Mouse (Mus musculus) olfactory bulb, adult 2 months (tissue): Measurements from ENCODE around the gene Apobec3. TPM values are rescaled to one million over a fixed set of nuclear protein-coding genes. Genes with fewer than 3 reads are reported as not detected.
"Not testable (repeated sequence)": the region's sequence is repeated elsewhere in the genome, so short reads cannot be mapped to it uniquely, and the experiment has no call there.

ENCODE experiments used
- H3K27ac ChIP-seq: fragments of 200-500 bp; 2 replicates; pipeline ENCODE4 v1.5.1; 2012; ENCODE audit warnings: low read depth, low read length; ENCODE audit not compliant: insufficient read depth
- H3K4me1 ChIP-seq: fragments of 200-500 bp; 2 replicates; pipeline ENCODE4 v1.6.1; 2012; ENCODE audit warnings: low read length; ENCODE audit not compliant: control insufficient read depth, insufficient read depth
- H3K4me3 ChIP-seq: fragments of 200-500 bp; 2 replicates; pipeline ENCODE4 v1.5.1; 2012; ENCODE audit warnings: mild to moderate bottlenecking, low read depth, low read length, moderate library complexity; ENCODE audit not compliant: insufficient read depth
- CTCF ChIP-seq: fragments of 200-500 bp; IDR thresholded peaks from 2 replicates; pipeline ENCODE4 v1.5.1; 2012; ENCODE audit warnings: low read depth, mild to moderate bottlenecking, low read length, moderate library complexity; ENCODE audit not compliant: insufficient read depth
- POLR2A ChIP-seq: fragments of 200-500 bp; IDR thresholded peaks from 2 replicates; pipeline ENCODE4 v1.6.1; 2012; ENCODE audit warnings: mild to moderate bottlenecking, low read depth, low read length, moderate library complexity; ENCODE audit not compliant: insufficient read depth
- WGBS: fragments of 180-500 bp; shearing (Covaris S2); methylation state at CpG from one replicate; pipeline ENCODE4 v1.1.7; 2018; 5-methylcytosine and 5-hydroxymethylcytosine counted together
- polyA plus RNA-seq: library from polyadenylated mRNA; stranded (reverse); fragments of >200 nt; gene quantifications from 2 replicates; pipeline ENCODE4 v1.2.4, GENCODE M21; 2012; ENCODE audit warnings: low replicate concordance; ENCODE audit not compliant: missing spikeins, insufficient read depth, insufficient read length

The Apobec3 gene
- polyA plus RNA-seq, 1 experiment, result not detected

DNA sequence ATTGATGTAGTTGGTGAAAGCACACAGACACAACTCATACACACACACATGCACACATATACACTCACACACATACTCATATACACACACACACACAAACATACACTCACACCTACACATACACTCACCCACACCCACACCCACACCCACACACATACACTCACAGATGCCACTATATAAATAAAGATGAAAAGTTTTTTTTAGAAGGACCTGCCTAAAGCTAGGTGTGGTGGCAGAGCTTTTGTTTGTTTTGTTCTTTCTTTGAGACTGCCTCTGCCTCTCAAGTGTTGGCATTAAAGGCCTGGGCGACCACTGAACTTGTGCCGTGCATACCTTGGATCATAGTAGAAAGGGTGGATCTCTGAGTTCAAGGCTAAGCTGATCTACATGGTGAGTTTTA, 9.9 kb downstream of the Apobec3 start:
- H3K4me3 ChIP-seq, result no peak overlapping the region
- no peaks in the 10 kb centered on the region for H3K4me1 ChIP-seq
- WGBS, result 93% methylated on average over 2 of the region's 2 CpGs
- no peak overlapping the region for H3K27ac ChIP-seq
- TF ChIP-seq POLR2A, result no peak
- TF ChIP-seq CTCF, result no peak

DNA sequence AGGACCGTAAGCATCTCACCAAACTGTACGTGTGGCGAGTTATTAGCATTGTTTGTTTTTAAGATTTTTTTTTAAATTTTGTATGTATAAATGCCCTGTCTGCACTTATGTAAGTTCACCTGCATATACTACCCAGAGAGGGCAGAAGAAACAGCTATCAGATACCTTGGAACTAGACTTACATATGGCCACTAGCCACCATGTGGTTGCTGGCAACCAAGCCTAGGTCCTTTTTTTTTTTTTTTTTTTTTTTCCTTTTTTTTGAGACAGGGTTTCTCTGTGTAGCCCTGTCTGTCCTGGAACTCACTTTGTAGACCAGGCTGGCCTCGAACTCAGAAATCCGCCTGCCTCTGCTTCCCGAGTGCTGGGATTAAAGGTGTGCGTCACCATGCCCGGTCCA, 11.6 kb downstream of the Apobec3 start:
- not testable (repeated sequence) for H3K4me3 ChIP-seq, H3K4me1 ChIP-seq, H3K27ac ChIP-seq
- 95% methylated on average over 8 of the region's 8 CpGs for WGBS

DNA sequence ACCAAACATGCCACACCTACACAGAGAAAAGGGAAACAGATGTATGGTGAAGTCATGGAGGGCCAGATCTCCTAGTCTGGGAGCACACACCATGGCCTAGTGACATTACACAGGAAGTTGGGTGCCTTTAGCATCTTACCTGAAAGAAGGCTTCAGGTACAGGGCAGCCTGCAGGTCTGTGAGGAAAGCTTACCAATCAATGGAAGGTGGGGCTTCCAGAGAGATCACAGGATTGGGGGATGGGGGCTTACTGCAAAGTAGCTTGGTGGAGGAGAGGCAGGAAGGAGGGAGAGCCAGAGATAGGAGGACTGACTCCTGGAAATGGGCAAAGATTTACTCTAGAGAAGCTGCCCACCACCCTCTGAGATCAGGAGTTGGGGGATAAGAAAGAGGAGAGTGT, 12.5 kb downstream of the Apobec3 start:
- Histone ChIP-seq H3K4me1 (no peaks in the 10 kb centered on the region), H3K4me3 (no peak overlapping the region)
- no peak for TF ChIP-seq CTCF
- TF ChIP-seq POLR2A, result no peak

DNA sequence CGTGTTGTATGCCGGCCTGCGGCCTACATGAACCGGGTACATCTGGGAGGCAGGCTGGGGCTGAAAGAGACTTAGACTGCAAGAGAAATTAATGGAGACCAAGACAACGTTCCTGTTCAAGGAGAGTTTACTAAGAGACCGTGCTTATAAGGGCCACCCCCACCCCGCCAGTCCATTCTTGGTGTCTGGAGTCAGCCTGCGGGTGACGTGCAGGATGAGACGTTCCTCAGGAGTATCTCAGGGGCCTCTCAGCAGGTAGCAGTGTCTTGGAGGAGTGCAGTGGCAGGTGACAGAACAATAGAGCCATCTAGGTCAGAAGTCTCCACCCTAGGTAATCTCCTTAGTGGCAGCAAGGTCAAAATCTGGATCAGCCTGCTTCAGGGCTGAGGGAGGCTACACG, 13.2 kb downstream of the Apobec3 start:
- H3K27ac ChIP-seq, H3K4me3 ChIP-seq, H3K4me1 ChIP-seq: not testable (repeated sequence)
- WGBS, result 88% methylated on average over 11 of the region's 11 CpGs

More for the DNA sequence above, 12.5 kb downstream of the Apobec3 start:
- no peak overlapping the region for H3K27ac ChIP-seq

DNA sequence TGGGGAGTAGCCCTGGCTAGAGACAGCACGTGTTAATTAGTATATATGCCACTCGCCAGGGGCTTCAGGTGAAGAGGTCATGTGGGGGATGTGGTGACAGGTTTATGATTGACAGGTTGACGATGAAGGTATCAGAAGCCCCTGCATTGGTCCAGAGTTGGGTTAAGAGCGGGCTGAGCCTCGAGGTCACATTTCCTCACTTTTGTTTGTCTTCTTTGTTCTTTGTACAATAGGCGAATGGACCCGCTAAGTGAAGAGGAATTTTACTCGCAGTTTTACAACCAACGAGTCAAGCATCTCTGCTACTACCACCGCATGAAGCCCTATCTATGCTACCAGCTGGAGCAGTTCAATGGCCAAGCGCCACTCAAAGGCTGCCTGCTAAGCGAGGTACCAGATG, 13.8 kb downstream of the Apobec3 start:
- no peak for TF ChIP-seq POLR2A
- TF ChIP-seq CTCF, result no peak
- Histone ChIP-seq H3K4me1 (no peaks in the 10 kb centered on the region), H3K4me3 (no peak overlapping the region), H3K27ac (no peak overlapping the region)
- WGBS, result 76% methylated on average over 12 of the region's 12 CpGs

DNA sequence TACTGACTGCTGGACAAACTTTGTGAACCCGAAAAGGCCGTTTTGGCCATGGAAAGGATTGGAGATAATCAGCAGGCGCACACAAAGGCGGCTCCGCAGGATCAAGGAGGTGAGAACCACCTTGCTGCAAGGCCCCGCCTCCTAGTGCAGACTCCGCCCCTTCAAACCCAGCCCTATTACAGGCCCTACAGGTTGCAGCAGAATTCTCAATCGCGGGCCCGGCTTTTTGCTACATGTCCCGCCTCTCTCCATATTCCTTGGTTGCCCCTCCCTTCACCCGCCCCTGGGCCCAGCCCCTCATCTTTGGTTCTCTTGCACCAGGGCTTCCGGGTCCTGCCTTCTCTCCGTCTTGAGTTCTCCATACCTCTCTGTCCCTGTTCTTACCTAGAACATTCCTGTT, 15.4 kb downstream of the Apobec3 start:
- WGBS, result 65% methylated on average over 14 of the region's 14 CpGs
- peaks cover 5% of the 10 kb centered on the region; the same call in 1 of the 2 replicates for H3K4me1 ChIP-seq
- no peak overlapping the region for H3K27ac ChIP-seq
- no peak overlapping the region for H3K4me3 ChIP-seq
- TF ChIP-seq CTCF, result no peak
- TF ChIP-seq POLR2A, result no peak

DNA sequence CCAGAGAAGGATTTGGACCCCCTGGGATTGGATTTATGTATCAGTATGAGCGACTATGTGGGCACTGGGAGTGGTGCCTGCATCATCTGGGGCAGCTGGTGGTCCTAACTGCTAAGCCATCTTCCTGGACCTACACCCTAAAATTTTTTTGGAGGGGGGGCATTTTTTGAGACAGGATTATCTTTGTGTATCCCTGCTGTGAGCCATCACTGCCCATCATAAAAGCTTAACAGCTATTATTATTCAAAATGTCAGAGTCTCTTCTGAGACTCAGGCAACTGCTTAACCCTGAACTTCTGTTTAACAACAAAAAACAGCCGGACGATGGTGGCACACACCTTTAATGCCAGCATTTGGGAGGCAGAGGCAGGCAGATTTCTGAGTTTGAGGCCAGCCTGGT, 17.5 kb downstream of the Apobec3 start:
- not testable (repeated sequence) for H3K4me3 ChIP-seq, H3K27ac ChIP-seq, H3K4me1 ChIP-seq
- WGBS, result 93% methylated on average over 3 of the region's 3 CpGs

DNA sequence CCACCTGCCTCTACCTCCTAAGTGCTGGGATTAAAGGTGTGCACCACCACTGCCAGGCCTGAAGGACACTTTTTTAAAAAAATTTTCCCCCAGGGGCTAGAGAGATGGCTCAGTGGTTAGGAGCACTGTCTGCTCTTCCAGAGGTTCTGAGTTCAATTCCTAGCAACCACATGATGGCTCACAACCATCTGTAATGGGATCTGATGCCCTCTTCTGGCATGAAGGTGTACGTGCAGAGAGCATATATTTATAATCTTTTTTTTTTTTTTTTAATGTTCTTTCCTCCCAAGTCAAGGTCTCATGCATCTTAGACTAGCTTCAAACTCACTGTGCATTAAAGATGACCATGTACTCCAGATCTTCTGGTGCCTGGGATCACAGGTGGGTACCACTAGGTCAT, 19.4 kb downstream of the Apobec3 start:
- not testable (repeated sequence) for H3K4me1 ChIP-seq, H3K4me3 ChIP-seq, H3K27ac ChIP-seq
- 86% methylated on average over 1 of the region's 1 CpGs for WGBS

DNA sequence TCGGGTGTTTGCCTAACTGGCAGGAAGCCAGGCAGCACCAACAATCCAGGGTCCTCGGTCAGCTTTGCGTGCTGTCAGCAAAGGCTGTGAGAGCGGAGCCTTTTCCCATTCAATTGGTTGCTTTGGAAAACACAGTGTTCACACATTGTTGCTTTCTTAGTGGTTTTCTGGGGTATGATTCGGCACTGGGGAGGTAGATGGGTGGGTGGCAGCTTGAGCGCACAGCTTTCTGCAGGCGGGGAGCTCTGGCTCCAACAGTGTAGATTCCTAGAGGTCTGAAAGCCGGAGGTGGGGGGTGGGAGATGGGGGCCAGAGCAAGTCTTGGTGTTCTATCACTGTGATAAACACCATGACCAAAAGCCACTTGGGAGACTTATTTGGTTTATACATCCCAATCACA, 19.9 kb downstream of the Apobec3 start:
- no peak overlapping the region for H3K27ac ChIP-seq
- TF ChIP-seq CTCF (no peak), POLR2A (no peak)
- peaks cover 5% of the 10 kb centered on the region; the same call in 1 of the 2 replicates for H3K4me1 ChIP-seq
- 33% methylated on average over 8 of the region's 8 CpGs for WGBS
- no peak overlapping the region for H3K4me3 ChIP-seq

DNA sequence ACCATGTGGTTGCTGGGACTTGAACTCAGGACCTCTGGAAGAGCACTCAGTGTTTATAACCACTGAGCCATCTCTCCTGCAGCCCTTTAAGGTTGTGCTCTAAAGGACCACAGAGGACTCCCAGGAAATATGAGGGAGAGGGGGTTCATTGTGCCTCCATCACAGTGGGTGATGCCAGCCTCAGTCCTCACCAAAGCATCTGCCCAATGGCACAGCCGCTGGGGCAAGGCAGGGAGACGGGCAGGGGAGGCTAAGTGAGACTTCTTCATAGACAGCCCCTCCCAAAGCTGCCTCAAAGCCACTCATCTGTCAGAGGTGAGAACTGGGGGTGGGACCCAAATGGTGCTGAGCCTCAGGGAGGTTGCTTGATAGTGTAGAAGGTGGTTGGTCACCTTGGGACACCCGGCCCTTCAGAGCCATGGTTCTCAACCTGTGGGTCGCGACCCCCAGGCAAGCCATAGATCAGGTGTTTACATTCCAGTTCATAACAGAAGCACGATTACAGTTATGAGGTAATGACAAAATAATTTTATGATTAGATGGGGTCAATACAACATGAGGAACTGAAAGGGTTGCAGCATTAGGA, 22.4 kb downstream of the Apobec3 start:
- 86% methylated on average over 6 of the region's 6 CpGs for WGBS
- H3K4me3 ChIP-seq, result no peak overlapping the region
- TF ChIP-seq CTCF, result no peak
- TF ChIP-seq POLR2A, result no peak
- no peak overlapping the region for H3K27ac ChIP-seq
- peaks cover 5% of the 10 kb centered on the region; the same call in 1 of the 2 replicates for H3K4me1 ChIP-seq
